Mouse (Mus musculus) embryonic fibroblast, embryonic 13.5 days (primary cell): ENCODE data around the gene Gemin5.

Experiments
- CTCF ChIP-seq: IDR thresholded peaks from 2 replicates; pipeline ENCODE4 v1.5.1; 2011; ENCODE audit warnings: mild to moderate bottlenecking, control low read depth, low read length, moderate library complexity, borderline replicate concordance; ENCODE audit not compliant: insufficient read depth
- POLR2A ChIP-seq: IDR thresholded peaks from 2 replicates; pipeline ENCODE4 v1.6.1; 2011; ENCODE audit warnings: low read depth, mild to moderate bottlenecking, control low read depth, low read length, moderate library complexity

DNA sequence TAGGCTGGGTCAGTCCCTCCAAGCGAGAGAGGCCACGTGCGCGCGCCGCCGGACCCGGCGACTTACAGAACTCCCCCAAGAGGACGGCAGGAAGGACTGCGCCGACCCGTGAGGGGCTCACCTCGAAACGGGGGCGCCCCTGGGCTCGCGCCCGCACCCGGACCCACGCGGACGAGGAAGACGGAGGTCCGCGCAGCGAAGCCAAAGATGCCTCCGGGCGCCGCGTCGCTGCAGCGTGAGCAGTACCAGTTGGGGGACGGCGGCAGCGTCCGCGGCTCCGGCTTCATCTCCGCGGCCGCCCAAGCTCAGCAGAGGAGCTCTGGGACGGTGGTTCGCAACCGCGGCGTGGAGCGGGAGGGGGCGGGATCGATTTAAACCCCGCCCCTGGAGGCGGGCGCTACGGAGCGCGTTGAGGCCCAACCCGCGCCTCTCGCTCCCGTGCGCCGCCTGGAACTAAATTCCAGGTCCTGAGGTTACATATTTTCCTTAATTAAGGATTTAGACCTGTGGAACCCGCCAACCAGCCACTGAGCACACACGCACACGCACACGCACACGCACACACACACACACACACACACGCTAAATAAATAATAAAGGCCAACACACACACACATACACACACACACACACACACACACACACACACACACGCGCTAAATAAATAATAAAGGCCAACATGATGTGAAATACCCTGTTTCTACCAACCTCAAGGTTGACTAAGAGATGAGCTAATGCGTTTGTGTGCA is at the start of gene Gemin5:
- no peak for TF ChIP-seq CTCF
- peak; percentile 83 for TF ChIP-seq POLR2A
